In the genomic region with DNA sequence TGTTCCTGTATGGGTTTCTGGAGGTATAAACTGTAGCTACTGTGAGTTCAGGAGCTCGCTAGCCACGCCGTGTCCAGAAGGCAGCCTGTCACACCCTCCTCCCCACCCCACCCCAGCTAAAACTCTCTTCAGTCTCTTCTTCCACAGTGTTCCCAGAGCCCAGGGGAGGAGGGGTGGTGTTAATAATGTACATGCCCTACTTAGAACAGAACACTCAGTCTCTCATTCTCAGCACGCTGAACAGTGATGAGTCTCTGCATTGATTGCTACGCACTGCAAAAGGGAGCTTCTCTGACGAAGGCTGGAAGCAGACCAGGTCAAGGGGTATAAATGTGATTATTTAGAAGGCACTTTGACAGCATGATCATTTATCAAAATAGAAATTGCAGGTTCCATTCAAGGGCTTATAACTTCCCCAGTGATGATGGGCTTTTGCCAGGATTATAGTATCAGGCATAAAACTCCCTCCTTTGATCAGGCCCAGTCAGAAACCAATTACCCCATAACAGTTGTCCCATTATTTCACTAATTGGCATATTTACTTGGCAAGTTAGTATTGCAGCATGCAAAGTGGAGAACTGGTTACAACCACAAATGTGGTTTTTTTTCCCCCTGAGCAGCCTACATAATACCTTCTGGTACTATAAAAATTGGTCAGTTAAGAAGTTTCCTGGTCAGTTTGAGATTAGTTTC, we compare ENCODE assay signal across 12 mouse cellular contexts. TPM values are rescaled to one million over a fixed set of nuclear protein-coding genes. Genes with fewer than 3 reads are reported as not detected.
A peak's percentile ranks its signal among the peaks of the same experiment; 100 is the strongest.
DNase-seq lines count a peak whose midpoint lies in the region; ATAC-seq and TF ChIP-seq lines count a peak whose summit lies in the region.
"Had no signal": no experiment of that assay in that cellular context is flagged by ENCODE, and none has a peak within 500 bp of the region (broad histone marks: within the 10 kb centered on the region; RNA-seq: fewer than 3 reads in every experiment).

No protein-coding gene starts in this region.

- H3K4me3 ChIP-seq in thymus, adult 2 months (ENCODE audit: control insufficient read depth, insufficient read depth, low read length) = no peak overlapping the region
- H3K4me3 ChIP-seq: liver, embryonic 13.5 days; megakaryocyte, embryonic 14.5 days; neural tube, embryonic 13.5 days had no signal

- peak; percentile 92 for ATAC-seq in frontal cortex, adult (ENCODE audit: low TSS enrichment)

- no peaks in the 10 kb centered on the region for H3K27me3 ChIP-seq in thymus, adult 2 months (ENCODE audit: control insufficient read depth, insufficient read depth, low read length)
- H3K27me3 ChIP-seq: liver, embryonic 13.5 days; megakaryocyte, embryonic 14.5 days; neural tube, embryonic 13.5 days had no signal

- TF ChIP-seq POLR2A in thymus, adult 2 months (IDR thresholded peaks at IDR 0.05; ENCODE audit: control insufficient read depth, extremely low read depth, insufficient read depth, low read length, poor library complexity) = no peak

- H3K4me1 ChIP-seq in thymus, adult 2 months (replicated peaks; ENCODE audit: control insufficient read depth, insufficient read depth, low read length) = no peaks in the 10 kb centered on the region
- H3K4me1 ChIP-seq: liver, embryonic 13.5 days; megakaryocyte, embryonic 14.5 days; neural tube, embryonic 13.5 days had no signal

- H3K27ac ChIP-seq in thymus, adult 2 months (ENCODE audit: control insufficient read depth, insufficient read depth, low read length) = no peak overlapping the region
- H3K27ac ChIP-seq: liver, embryonic 13.5 days; neural tube, embryonic 13.5 days had no signal

- TF ChIP-seq CTCF in thymus, adult 2 months (IDR thresholded peaks at IDR 0.05; ENCODE audit: borderline replicate concordance, control insufficient read depth, extremely low read depth, insufficient read depth, low read length, poor library complexity) = no peak

- H3K36me3 ChIP-seq in thymus, adult 2 months (ENCODE audit: control insufficient read depth, insufficient read depth, low read length) = no peaks in the 10 kb centered on the region
- H3K36me3 ChIP-seq: liver, embryonic 13.5 days; neural tube, embryonic 13.5 days had no signal

- no peak for DNase-seq in frontal cortex, postnatal 25 days (ENCODE audit: low spot score in 2 of 2)
- peak; percentile 6 to 10 for DNase-seq in right cerebral cortex, adult 2 months (ENCODE audit: low spot score in 2 of 2)
- DNase-seq in right cerebral cortex, postnatal 14 days = no peak
- DNase-seq in layer of hippocampus, postnatal 10 days (ENCODE audit: low spot score in 2 of 2) = peak; percentile 25 to 37
- DNase-seq in thymus, adult 2 months = no peak
- DNase-seq in heart, adult 11 months = no peak
- DNase-seq: heart, postnatal 14 days; kidney, adult 9 months; liver, embryonic 13.5 days had no signal

- 94% methylated on average over 6 of the region's 6 CpGs for WGBS in thymus, adult 2 months

RNA-seq across cellular contexts. Expression of a gene that starts 29.7 kb away (rescaled TPM):
- 1 to 10 TPM; 6.2 to 7.9 TPM for total RNA-seq in layer of hippocampus, postnatal 10 days (2021)
- 0.83 and 2.2 TPM in 2 replicates for polyA plus RNA-seq in thymus, adult 2 months (2012; rRNA removed)

Comparison
In these comparisons a context has a peak if more than half of its experiments do, and no peak if none do; other contexts are left out.
1. DNase-seq: peak in right cerebral cortex, adult 2 months (2 of 2) and layer of hippocampus, postnatal 10 days (2 of 2); none in frontal cortex, postnatal 25 days (0 of 2), right cerebral cortex, postnatal 14 days (single experiment), thymus, adult 2 months (single experiment) and heart, adult 11 months (single experiment).